Mouse (Mus musculus) liver, embryonic 14.5 days (tissue): Measurements from ENCODE around the gene Hist1h2bg. TPM values are rescaled to one million over a fixed set of nuclear protein-coding genes. Genes with fewer than 3 reads are reported as not detected.
"Not testable (repeated sequence)": the region's sequence is repeated elsewhere in the genome, so short reads cannot be mapped to it uniquely, and the experiment has no call there.

Experiments
- ATAC-seq: fragments of 200-750 bp; cut with Nextera tagmentation; 2 replicates; pipeline ENCODE4 v1.8.0; 2017; ENCODE audit warnings: moderate number of reproducible peaks, mild to moderate bottlenecking, moderate library complexity; ENCODE audit not compliant: insufficient read depth
- DNase-seq, 3 experiments: peaks; one replicate each; pipeline ENCODE4 v3.0.0-alpha.2; 2012 to 2013; ENCODE audit warnings: low read depth in 3 of 3, low spot score in 3 of 3
- H3K27ac ChIP-seq: fragments of 300-500 bp; sonication (generic); 2 replicates; pipeline ENCODE4 v1.5.1; 2014; ENCODE audit warnings: moderate library complexity, mild to moderate bottlenecking, control low read depth, inconsistent platforms
- H3K27me3 ChIP-seq: fragments of 300-500 bp; sonication (generic); 2 replicates; pipeline ENCODE4 v1.6.1; 2014; ENCODE audit warnings: mild to moderate bottlenecking, low read length, moderate library complexity; ENCODE audit not compliant: control insufficient read depth, insufficient read depth
- H3K36me3 ChIP-seq: fragments of 300-500 bp; sonication (generic); replicated peaks from 2 replicates; pipeline ENCODE4 v1.6.1; 2014; ENCODE audit warnings: low read depth; ENCODE audit not compliant: control insufficient read depth, insufficient read depth
- H3K4me1 ChIP-seq, 2 experiments: fragments of 200-500 bp in 1 of 2; fragments of 300-500 bp in 1 of 2; sonication (generic) in 1 of 2; replicated peaks; 2 replicates each; pipeline ENCODE4 v1.6.1; 2012 to 2014; ENCODE audit warnings: antibody characterized with exemption in 1 of 2, inconsistent platforms in 1 of 2, low read length in 1 of 2; ENCODE audit not compliant: control insufficient read depth in 2 of 2, insufficient read depth in 2 of 2
- H3K4me2 ChIP-seq: fragments of 300-500 bp; sonication (generic); 2 replicates; pipeline ENCODE4 v1.6.1; 2014; ENCODE audit warnings: low read depth, mild to moderate bottlenecking, control low read depth, moderate library complexity
- H3K4me3 ChIP-seq, 2 experiments: fragments of 200-500 bp in 1 of 2; fragments of 300-500 bp in 1 of 2; sonication (generic) in 1 of 2; 2 replicates each; pipeline ENCODE4 v1.5.1; 2012 to 2014; ENCODE audit warnings: low read depth in 2 of 2, low read length in 2 of 2, mild to moderate bottlenecking in 2 of 2, control low read depth in 1 of 2, inconsistent platforms in 1 of 2, moderate library complexity in 1 of 2; ENCODE audit not compliant: insufficient read depth in 1 of 2
- H3K9ac ChIP-seq: fragments of 300-500 bp; sonication (generic); replicated peaks from 2 replicates; pipeline ENCODE4 v1.6.1; 2014; ENCODE audit warnings: mild to moderate bottlenecking, control low read depth, moderate library complexity
- H3K9me3 ChIP-seq: fragments of 300-500 bp; sonication (generic); 2 replicates; pipeline ENCODE4 v1.6.1; 2016; ENCODE audit warnings: low read length, mixed read lengths; ENCODE audit not compliant: control insufficient read depth
- CTCF ChIP-seq: IDR thresholded peaks from 2 replicates; pipeline ENCODE4 v1.5.1; 2016; ENCODE audit warnings: antibody characterized with exemption, low read depth, control low read depth
- EP300 ChIP-seq: IDR thresholded peaks from 2 replicates; pipeline ENCODE4 v1.6.1; 2016; ENCODE audit warnings: antibody characterized with exemption, low read depth
- WGBS: fragments of 180-500 bp; shearing (Covaris S2); extraction: QIAGEN DNeasy Blood & Tissue Kit; methylation state at CpG from one replicate; pipeline ENCODE4 v1.1.7; 2014; ENCODE audit not compliant: insufficient replicate concordance; 5-methylcytosine and 5-hydroxymethylcytosine counted together
- polyA plus RNA-seq, 2 experiments: library from polyadenylated mRNA; depleted of rRNA in 1 of 2; stranded (reverse) in 1 of 2; unstranded in 1 of 2; fragments of >200 nt; fragmentation: Nextera tagmentation in 1 of 2; extraction: Ambion mirVana in 1 of 2; gene quantifications; 2 replicates each; pipeline versions ENCODE4 v1.2.1 to v1.2.3; 2012 to 2014

Gene Hist1h2bg
- polyA plus RNA-seq, 2 experiments: 6.9 to 42.1 TPM

GRCm38 (mm10) chr13:23535137-23536075 is 35.8 kb upstream of the Hist1h2bg start, which contains the start of gene Hist1h3g:
Gene Hist1h3g (plus strand): TSS chr13:23535422.
- H3K27me3 ChIP-seq, H3K36me3 ChIP-seq, H3K9me3 ChIP-seq: not testable (repeated sequence)
- TF ChIP-seq EP300: peak; percentile 66
- H3K4me3 ChIP-seq: peak within 1 kb of the TSS; percentile 74 to 84
- H3K4me1 ChIP-seq: peaks cover 23 to 25% of the 10 kb centered on the region in 2 experiments
- peak within 1 kb of the TSS; percentile 95 for H3K4me2 ChIP-seq
- ATAC-seq (peak; percentile 81), DNase-seq (peak; percentile 98)
- H3K27ac ChIP-seq: peak within 1 kb of the TSS; percentile 100
- peak within 1 kb of the TSS; percentile 99 for H3K9ac ChIP-seq
- whole genome bisulfite sequencing: under 1% methylated on average over 46 of the region's 62 CpGs

- Histone ChIP-seq H3K4me3 (peak overlapping the region; percentile 74 to 84), H3K27ac (peak overlapping the region; percentile 100), H3K4me2 (peak overlapping the region; percentile 95), H3K36me3 (no peaks in the 10 kb centered on the region), H3K9ac (peak overlapping the region; percentile 94), H3K9me3 (no peaks in the 10 kb centered on the region), H3K27me3 (no peaks in the 10 kb centered on the region), H3K4me1 (peaks cover 28 to 30% of the 10 kb centered on the region in 2 experiments)
- TF ChIP-seq CTCF: no peak
- peak; percentile 18; the same call in 1 of the 2 replicates for TF ChIP-seq EP300
- WGBS: 12% methylated on average over 7 of the region's 7 CpGs
- DNase-seq (no peak), ATAC-seq (no peak)
Observed at GRCm38 (mm10) chr13:23536076-23536822, 34.9 kb upstream of the Hist1h2bg start.

GRCm38 (mm10) chr13:23537006-23537710 is 34.0 kb upstream of the Hist1h2bg start:
- Histone ChIP-seq H3K9me3 (no peaks in the 10 kb centered on the region), H3K36me3 (no peaks in the 10 kb centered on the region), H3K4me1 (peaks cover 28 to 29% of the 10 kb centered on the region in 2 experiments), H3K27ac (peak overlapping the region; percentile 100), H3K4me2 (peak overlapping the region; percentile 95), H3K9ac (peak overlapping the region; percentile 94), H3K27me3 (no peaks in the 10 kb centered on the region), H3K4me3 (peak overlapping the region in 1 of 2 experiments; percentile 74; a peak in 2 of 4 replicates)
- 64% methylated on average over 3 of the region's 3 CpGs for WGBS
- ATAC-seq: no peak
- TF ChIP-seq CTCF (no peak), EP300 (no peak)
- no peak for DNase-seq

GRCm38 (mm10) chr13:23538249-23538648 is 32.9 kb upstream of the Hist1h2bg start:
- Histone ChIP-seq H3K4me1 (peaks cover 17 to 23% of the 10 kb centered on the region in 2 experiments), H3K36me3 (no peaks in the 10 kb centered on the region), H3K9ac (peak overlapping the region; percentile 55), H3K27ac (peak overlapping the region; percentile 100), H3K9me3 (no peaks in the 10 kb centered on the region), H3K27me3 (no peaks in the 10 kb centered on the region), H3K4me3 (no peak overlapping the region), H3K4me2 (peak overlapping the region; percentile 95)
- WGBS: 72% methylated on average over 5 of the region's 5 CpGs
- ATAC-seq (no peak), DNase-seq (no peak)
- TF ChIP-seq CTCF (no peak), EP300 (no peak)

- not testable (repeated sequence) for H3K9me3 ChIP-seq, H3K4me2 ChIP-seq, DNase-seq, ATAC-seq, H3K36me3 ChIP-seq, H3K4me3 ChIP-seq, H3K27me3 ChIP-seq
- peaks cover 17 to 21% of the 10 kb centered on the region in 2 experiments for H3K4me1 ChIP-seq
- H3K27ac ChIP-seq: peak overlapping the region; percentile 100
- peak overlapping the region; percentile 53 for H3K9ac ChIP-seq
- WGBS: 79% methylated on average over 1 of the region's 1 CpGs
Observed at GRCm38 (mm10) chr13:23539821-23540220, 31.4 kb upstream of the Hist1h2bg start.
